Mouse (Mus musculus) heart, embryonic 13.5 days (tissue): ENCODE measurements at regions not wholly inside any gene's neighbourhood (a gene's known extent, or its start where the extent isn't known, plus 50 kb on each side); places are given as distances from the start of the nearest gene placed in this dataset.
A peak's percentile ranks its signal among the peaks of the same experiment; 100 is the strongest.

Source experiments
- ATAC-seq: fragments of 200-750 bp; cut with Nextera tagmentation; 2 replicates; pipeline ENCODE4 v1.8.0; 2017; ENCODE audit warnings: moderate TSS enrichment; ENCODE audit not compliant: insufficient number of reproducible peaks, low FRiP score, low TSS enrichment; ENCODE audit errors: extremely low read depth
- H3K27ac ChIP-seq: fragments of 300-500 bp; sonication (generic); replicated peaks from 2 replicates; pipeline ENCODE4 v1.5.1; 2015; ENCODE audit warnings: moderate library complexity, mild to moderate bottlenecking, inconsistent platforms
- H3K27me3 ChIP-seq: fragments of 300-500 bp; sonication (generic); replicated peaks from 2 replicates; pipeline ENCODE4 v1.6.1; 2015; ENCODE audit warnings: mild to moderate bottlenecking, inconsistent platforms
- H3K36me3 ChIP-seq: fragments of 300-500 bp; sonication (generic); 2 replicates; pipeline ENCODE4 v1.6.1; 2015; ENCODE audit warnings: mild to moderate bottlenecking, inconsistent platforms
- H3K4me1 ChIP-seq: fragments of 300-500 bp; sonication (generic); 2 replicates; pipeline ENCODE4 v1.6.1; 2015; ENCODE audit warnings: inconsistent platforms
- H3K4me2 ChIP-seq: fragments of 300-500 bp; sonication (generic); 2 replicates; pipeline ENCODE4 v1.6.1; 2015; ENCODE audit warnings: inconsistent platforms, mild to moderate bottlenecking, moderate library complexity
- H3K4me3 ChIP-seq: fragments of 300-500 bp; sonication (generic); 2 replicates; pipeline ENCODE4 v1.5.1; 2015; ENCODE audit warnings: moderate library complexity, mild to moderate bottlenecking, inconsistent platforms
- H3K9ac ChIP-seq: fragments of 300-500 bp; sonication (generic); 2 replicates; pipeline ENCODE4 v1.6.1; 2015; ENCODE audit warnings: inconsistent platforms, mild to moderate bottlenecking, moderate library complexity
- H3K9me3 ChIP-seq: fragments of 300-500 bp; sonication (generic); 2 replicates; pipeline ENCODE4 v1.6.1; 2016; ENCODE audit warnings: inconsistent platforms
- WGBS: fragments of 180-500 bp; shearing (Covaris S2); methylation state at CpG from one replicate; pipeline ENCODE4 v1.1.7; 2015; ENCODE audit warnings: mixed read lengths; 5-methylcytosine and 5-hydroxymethylcytosine counted together

GRCm38 (mm10) chr7:95250651-95251050 is 920.4 kb upstream of the Tenm4 start:
- Histone ChIP-seq H3K36me3 (no peaks in the 10 kb centered on the region), H3K4me2 (no peak overlapping the region), H3K4me1 (peaks cover 9% of the 10 kb centered on the region), H3K27me3 (no peaks in the 10 kb centered on the region), H3K9me3 (no peaks in the 10 kb centered on the region), H3K27ac (no peak overlapping the region), H3K9ac (no peak overlapping the region), H3K4me3 (no peak overlapping the region)
- no peak for ATAC-seq

- H3K4me2 ChIP-seq = no peak overlapping the region
- no peak overlapping the region for H3K27ac ChIP-seq
- WGBS = 53% methylated on average over 5 of the region's 5 CpGs
- no peak for ATAC-seq
- no peak overlapping the region for H3K4me3 ChIP-seq
- no peaks in the 10 kb centered on the region for H3K36me3 ChIP-seq
- no peak overlapping the region for H3K9ac ChIP-seq
- H3K4me1 ChIP-seq = peaks cover 16% of the 10 kb centered on the region
- H3K27me3 ChIP-seq = no peaks in the 10 kb centered on the region
- no peaks in the 10 kb centered on the region for H3K9me3 ChIP-seq
These were observed 917.0 kb upstream of the Tenm4 start for GRCm38 (mm10) chr7:95253862-95254545.

GRCm38 (mm10) chr7:95254913-95255312 is 916.1 kb upstream of the Tenm4 start:
- ATAC-seq = no peak
- H3K27ac ChIP-seq = no peak overlapping the region
- no peak overlapping the region for H3K4me2 ChIP-seq
- H3K9me3 ChIP-seq = no peaks in the 10 kb centered on the region
- no peak overlapping the region for H3K4me3 ChIP-seq
- WGBS = 64% methylated on average over 3 of the region's 3 CpGs
- H3K27me3 ChIP-seq = no peaks in the 10 kb centered on the region
- H3K4me1 ChIP-seq = peaks cover 16% of the 10 kb centered on the region
- no peak overlapping the region for H3K9ac ChIP-seq
- no peaks in the 10 kb centered on the region for H3K36me3 ChIP-seq

- Histone ChIP-seq H3K9ac (no peak overlapping the region), H3K27ac (no peak overlapping the region), H3K36me3 (no peaks in the 10 kb centered on the region), H3K9me3 (no peaks in the 10 kb centered on the region), H3K4me3 (no peak overlapping the region), H3K4me2 (no peak overlapping the region), H3K4me1 (peaks cover 16% of the 10 kb centered on the region), H3K27me3 (no peaks in the 10 kb centered on the region)
- no peak for ATAC-seq
These were observed 915.3 kb upstream of the Tenm4 start for GRCm38 (mm10) chr7:95255699-95256098.

GRCm38 (mm10) chr7:95262942-95263341 is 908.1 kb upstream of the Tenm4 start:
- H3K4me1 ChIP-seq = 0 out of 2 replicates have a peak, but pooled peaks cover 13% of the 10 kb centered on the region
- peak overlapping the region; percentile 60 for H3K27ac ChIP-seq
- H3K9me3 ChIP-seq = no peaks in the 10 kb centered on the region
- H3K36me3 ChIP-seq = no peaks in the 10 kb centered on the region
- no peak; the same call in 1 of the 2 replicates for ATAC-seq
- H3K27me3 ChIP-seq = no peaks in the 10 kb centered on the region
- H3K4me2 ChIP-seq = no peak overlapping the region
- H3K9ac ChIP-seq = no peak overlapping the region
- 28% methylated on average over 3 of the region's 3 CpGs for WGBS
- H3K4me3 ChIP-seq = no peak overlapping the region

GRCm38 (mm10) chr7:95277237-95277636 is 893.8 kb upstream of the Tenm4 start:
- 73% methylated on average over 1 of the region's 1 CpGs for WGBS
- Histone ChIP-seq H3K9ac (no peak overlapping the region), H3K4me3 (no peak overlapping the region), H3K27me3 (no peaks in the 10 kb centered on the region), H3K36me3 (no peaks in the 10 kb centered on the region), H3K9me3 (no peaks in the 10 kb centered on the region), H3K4me1 (no peaks in the 10 kb centered on the region), H3K27ac (no peak overlapping the region), H3K4me2 (no peak overlapping the region)
- no peak for ATAC-seq

GRCm38 (mm10) chr7:95313667-95314066 is 857.4 kb upstream of the Tenm4 start:
- WGBS = 42% methylated on average over 1 of the region's 1 CpGs
- Histone ChIP-seq H3K4me3 (no peak overlapping the region), H3K27ac (no peak overlapping the region), H3K9ac (no peak overlapping the region), H3K9me3 (no peaks in the 10 kb centered on the region), H3K36me3 (no peaks in the 10 kb centered on the region), H3K27me3 (no peaks in the 10 kb centered on the region), H3K4me1 (no peaks in the 10 kb centered on the region), H3K4me2 (no peak overlapping the region)
- ATAC-seq = no peak

- Histone ChIP-seq H3K9me3 (no peaks in the 10 kb centered on the region), H3K4me1 (no peaks in the 10 kb centered on the region), H3K27ac (no peak overlapping the region), H3K9ac (no peak overlapping the region), H3K4me2 (no peak overlapping the region), H3K4me3 (no peak overlapping the region), H3K27me3 (no peaks in the 10 kb centered on the region), H3K36me3 (no peaks in the 10 kb centered on the region)
- no peak for ATAC-seq
- 61% methylated on average over 3 of the region's 3 CpGs for WGBS
These were observed 848.0 kb upstream of the Tenm4 start for GRCm38 (mm10) chr7:95323084-95323483.

- 81% methylated on average over 3 of the region's 3 CpGs for WGBS
These were observed 846.1 kb upstream of the Tenm4 start for GRCm38 (mm10) chr7:95324939-95325338.

GRCm38 (mm10) chr7:95332037-95332436 is 839.0 kb upstream of the Tenm4 start:
- 35% methylated on average over 4 of the region's 4 CpGs for WGBS

More at GRCm38 (mm10) chr7:95324939-95325338, 846.1 kb upstream of the Tenm4 start:
- no peak overlapping the region for H3K4me2 ChIP-seq
- H3K4me1 ChIP-seq = no peaks in the 10 kb centered on the region
- no peak overlapping the region for H3K27ac ChIP-seq
- H3K9ac ChIP-seq = no peak overlapping the region
- ATAC-seq = no peak
- no peaks in the 10 kb centered on the region for H3K27me3 ChIP-seq
- H3K4me3 ChIP-seq = no peak overlapping the region
- no peaks in the 10 kb centered on the region for H3K36me3 ChIP-seq
- H3K9me3 ChIP-seq = no peaks in the 10 kb centered on the region

DNA sequence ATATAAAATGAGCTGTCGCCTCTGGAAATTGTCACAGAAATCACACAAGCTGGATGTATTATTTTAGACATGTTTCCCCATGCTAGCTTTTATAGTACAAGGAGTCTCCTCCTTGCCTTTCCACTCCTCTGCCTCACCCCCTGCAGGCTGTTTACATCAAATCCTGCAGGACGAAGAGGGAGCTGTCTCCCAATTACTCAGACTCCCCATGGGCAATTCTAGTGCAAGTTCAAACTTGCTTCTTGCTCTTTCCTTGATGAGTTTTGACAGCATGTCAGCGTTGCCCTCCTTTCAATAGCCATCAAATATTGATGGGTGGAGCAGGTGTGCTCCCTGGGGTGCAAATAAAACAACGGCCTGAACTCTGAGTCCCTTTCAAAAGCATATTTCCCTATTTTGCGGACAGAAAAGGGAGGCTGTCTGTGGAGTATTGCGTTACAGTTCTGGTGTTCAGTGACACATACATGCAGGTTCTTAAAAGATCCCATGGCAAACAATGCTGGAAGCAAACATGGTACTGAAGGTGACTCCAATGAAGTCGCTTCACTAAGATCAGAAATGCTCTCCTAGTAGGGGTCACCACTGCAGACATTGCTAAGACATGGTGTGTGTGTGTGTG is 820.8 kb upstream of the Tenm4 start:
- no peak for ATAC-seq
- H3K9ac ChIP-seq = no peak overlapping the region
- no peaks in the 10 kb centered on the region for H3K4me1 ChIP-seq
- H3K36me3 ChIP-seq = no peaks in the 10 kb centered on the region
- no peaks in the 10 kb centered on the region for H3K9me3 ChIP-seq
- no peak overlapping the region for H3K27ac ChIP-seq
- 68% methylated on average over 7 of the region's 7 CpGs for WGBS
- H3K4me3 ChIP-seq = no peak overlapping the region
- no peaks in the 10 kb centered on the region for H3K27me3 ChIP-seq
- H3K4me2 ChIP-seq = no peak overlapping the region

More at GRCm38 (mm10) chr7:95332037-95332436, 839.0 kb upstream of the Tenm4 start:
- Histone ChIP-seq H3K36me3 (no peaks in the 10 kb centered on the region), H3K4me1 (no peaks in the 10 kb centered on the region), H3K27me3 (no peaks in the 10 kb centered on the region), H3K9ac (no peak overlapping the region), H3K4me2 (no peak overlapping the region), H3K4me3 (no peak overlapping the region), H3K9me3 (no peaks in the 10 kb centered on the region), H3K27ac (no peak overlapping the region)
- ATAC-seq = no peak

DNA sequence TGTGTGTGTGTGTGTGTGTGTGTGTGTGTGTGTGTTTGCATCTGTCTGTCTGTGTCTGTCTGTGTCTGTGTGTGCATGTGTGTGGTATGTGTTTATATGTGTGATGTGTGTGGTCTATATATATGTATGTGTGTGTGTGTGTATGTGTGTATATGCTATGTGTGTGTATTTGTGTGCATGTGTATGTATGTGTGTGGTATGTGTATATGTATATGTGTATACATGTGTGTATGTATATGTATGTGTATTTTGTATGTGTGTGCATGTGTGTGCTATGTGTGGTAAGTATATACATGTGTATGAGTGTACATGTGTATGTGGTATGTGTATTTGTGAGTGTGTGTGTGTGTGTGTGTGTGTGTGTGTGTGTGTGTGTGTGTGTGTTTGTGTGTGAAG is 820.2 kb upstream of the Tenm4 start:
- H3K4me3 ChIP-seq = no peak overlapping the region
- no peak overlapping the region for H3K27ac ChIP-seq
- H3K4me2 ChIP-seq = no peak overlapping the region
- no peak overlapping the region for H3K9ac ChIP-seq
- no peak for ATAC-seq
- no peaks in the 10 kb centered on the region for H3K4me1 ChIP-seq
- H3K9me3 ChIP-seq = no peaks in the 10 kb centered on the region
- no peaks in the 10 kb centered on the region for H3K27me3 ChIP-seq
- no peaks in the 10 kb centered on the region for H3K36me3 ChIP-seq
